Mouse (Mus musculus) MEL (cell line): ENCODE results near the gene Dgkh.

Source experiments
- CHD1 ChIP-seq: IDR thresholded peaks from 2 replicates; pipeline ENCODE4 v1.6.1; 2012; ENCODE audit warnings: low read depth, mild to moderate bottlenecking, inconsistent platforms, low read length, improper control_type of control experiment
- CHD2 ChIP-seq: IDR thresholded peaks from 2 replicates; pipeline ENCODE4 v1.6.1; 2011; ENCODE audit warnings: low read length, improper control_type of control experiment
- CTCF ChIP-seq, 3 experiments: IDR thresholded peaks in 2 of 3; conservative IDR thresholded peaks in 1 of 3; 2 replicates each; pipeline ENCODE4 v1.5.1; 2011 to 2012; ENCODE audit warnings: low read length in 3 of 3, low read depth in 2 of 3, mild to moderate bottlenecking in 2 of 3, improper control_type of control experiment in 1 of 3, inconsistent platforms in 1 of 3, mixed read lengths in 1 of 3, moderate library complexity in 1 of 3; ENCODE audit not compliant: control insufficient read depth in 1 of 3, insufficient read depth in 1 of 3, poor library complexity in 1 of 3, severe bottlenecking in 1 of 3
- E2F4 ChIP-seq: IDR thresholded peaks from 2 replicates; pipeline ENCODE4 v1.6.1; 2011; ENCODE audit warnings: low read depth, low read length, improper control_type of control experiment, borderline replicate concordance
- EP300 ChIP-seq, 2 experiments: IDR thresholded peaks; 2 replicates each; pipeline ENCODE4 v1.6.1; 2011; ENCODE audit warnings: improper control_type of control experiment in 2 of 2, low read length in 2 of 2, low read depth in 1 of 2, mild to moderate bottlenecking in 1 of 2
- MEF2A ChIP-seq: IDR thresholded peaks from 2 replicates; pipeline ENCODE4 v1.6.1; 2014; ENCODE audit warnings: low read depth, mild to moderate bottlenecking, inconsistent platforms, low read length, improper control_type of control experiment; ENCODE audit not compliant: poor library complexity, insufficient replicate concordance, severe bottlenecking; ENCODE audit errors: extremely low read depth
- NELFE ChIP-seq: IDR thresholded peaks from 2 replicates; pipeline ENCODE4 v1.6.1; 2011; ENCODE audit warnings: low read depth, low read length, improper control_type of control experiment
- POLR2A ChIP-seq, 2 experiments: IDR thresholded peaks; 2 replicates each; pipeline ENCODE4 v1.6.1; 2011 to 2012; ENCODE audit warnings: low read length in 2 of 2, mild to moderate bottlenecking in 2 of 2, control low read depth in 1 of 2, improper control_type of control experiment in 1 of 2, low read depth in 1 of 2, moderate library complexity in 1 of 2; ENCODE audit not compliant: control insufficient read depth in 1 of 2, insufficient read depth in 1 of 2, poor library complexity in 1 of 2
- RCOR1 ChIP-seq: IDR thresholded peaks from 2 replicates; pipeline ENCODE4 v1.6.1; 2012; ENCODE audit warnings: low read depth, mild to moderate bottlenecking, inconsistent platforms, low read length, improper control_type of control experiment
- TCF12 ChIP-seq: IDR thresholded peaks from 2 replicates; pipeline ENCODE4 v1.6.1; 2014; ENCODE audit warnings: low read depth, mild to moderate bottlenecking, inconsistent platforms, low read length, improper control_type of control experiment, moderate library complexity
- ZC3H11A ChIP-seq: IDR thresholded peaks from 2 replicates; pipeline ENCODE4 v1.6.1; 2012; ENCODE audit warnings: low read depth, mild to moderate bottlenecking, inconsistent platforms, low read length, improper control_type of control experiment
- ZKSCAN1 ChIP-seq: IDR thresholded peaks from 2 replicates; pipeline ENCODE4 v1.6.1; 2012; ENCODE audit warnings: low read depth, mild to moderate bottlenecking, inconsistent platforms, low read length, improper control_type of control experiment, moderate library complexity

DNA sequence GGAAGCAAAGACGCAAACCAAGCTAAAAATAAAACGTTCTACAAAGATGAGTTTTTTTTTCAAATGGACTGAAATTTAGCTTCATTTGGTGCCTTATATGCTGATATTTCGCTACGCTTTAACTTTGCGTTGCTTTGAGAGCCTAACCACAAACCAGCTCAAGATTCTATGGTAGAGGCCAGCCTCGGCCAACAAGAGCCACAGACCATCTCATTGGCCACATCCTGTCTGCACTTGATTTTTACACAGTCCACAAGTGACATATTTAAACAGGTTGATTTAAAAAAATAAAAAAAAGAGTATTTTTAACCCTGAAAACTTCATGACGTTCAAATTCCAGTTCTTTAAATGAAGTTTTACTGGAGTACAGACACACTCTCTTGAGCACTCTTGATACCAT lies 16.5 kb downstream of the Dgkh start:
- TF ChIP-seq CTCF (IDR thresholded peaks at IDR 0.05 in 2 of 3, conservative IDR thresholded peaks at IDR 0.05 in 1 of 3; ENCODE audit: control insufficient read depth in 1 of 3, insufficient read depth in 1 of 3, low read depth in 2 of 3, low read length in 3 of 3, poor library complexity in 1 of 3, severe bottlenecking in 1 of 3) (no peak), RCOR1 (no peak), CHD2 (no peak), NELFE (no peak), TCF12 (no peak), ZC3H11A (no peak), MEF2A (no peak), ZKSCAN1 (no peak), CHD1 (no peak), E2F4 (no peak), EP300 (IDR thresholded peaks at IDR 0.05; ENCODE audit: low read depth in 1 of 2, low read length in 2 of 2) (no peak), POLR2A (IDR thresholded peaks at IDR 0.05; ENCODE audit: control insufficient read depth in 1 of 2, insufficient read depth in 1 of 2, low read depth in 1 of 2, low read length in 2 of 2, poor library complexity in 1 of 2) (no peak)
